Mouse (Mus musculus) neural tube, postnatal 0 days (tissue): Measurements from ENCODE around the gene Th. TPM values are rescaled to one million over a fixed set of nuclear protein-coding genes. Genes with fewer than 3 reads are reported as not detected.

Experiments used
- polyA plus RNA-seq: library from polyadenylated mRNA; unstranded; fragments of >200 nt; fragmentation: Nextera tagmentation; extraction: Ambion mirVana; gene quantifications from 2 replicates; pipeline ENCODE4 v1.2.1, GENCODE M21; 2015

Gene Th
- 1.5 and 2.1 TPM in 2 replicates for polyA plus RNA-seq

DNA sequence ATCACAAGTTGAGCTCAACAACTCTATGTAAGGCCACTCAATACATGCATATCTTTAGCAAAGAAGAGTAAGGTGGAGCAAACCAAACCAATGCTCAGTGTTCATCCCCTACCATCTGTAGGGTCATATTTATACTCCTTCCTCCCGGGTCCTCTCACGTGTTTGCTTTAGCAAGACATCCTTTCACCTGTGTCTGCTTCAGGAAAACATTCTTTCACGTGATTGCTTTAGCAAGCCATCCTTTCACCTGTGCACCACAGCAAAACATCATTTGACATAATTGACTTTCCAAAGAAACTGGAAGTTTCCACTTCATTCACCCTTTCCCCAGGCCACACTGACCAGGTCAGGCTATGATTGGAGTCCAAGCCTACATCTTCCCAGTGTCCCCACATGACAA, at the start of gene Th:
Gene Th, minus strand, starts transcription at position 101 of the 400 bp plus-strand sequence.

GRCm38 (mm10) chr7:142968809-142969511, 38.0 kb upstream of the Th start, which contains the start of gene Ascl2:
TSS of gene Ascl2 (minus strand) at chr7:142969264.

Other genes starting within 250 kb of the Th start
- gene Ins2, start 187.7 kb downstream of the Th start, polyA plus RNA-seq, result 0.65 TPM in 1 of 2 replicates, not detected in the other
- gene Ascl2, start 38.1 kb upstream of the Th start, polyA plus RNA-seq, result 0.98 and 1.1 TPM in 2 replicates
- gene Tspan32, start 73.9 kb upstream of the Th start, polyA plus RNA-seq, result 0.42 and 0.62 TPM in 2 replicates
- 891 and 921 TPM in 2 replicates for gene Cd81, start 121.6 kb upstream of the Th start, polyA plus RNA-seq
- gene Tssc4, start 138.1 kb upstream of the Th start, polyA plus RNA-seq, result 84.7 and 93.5 TPM in 2 replicates
- 1.1 and 2.1 TPM in 2 replicates for gene Trpm5, start 163.5 kb upstream of the Th start, polyA plus RNA-seq
- gene Kcnq1, start 175.2 kb upstream of the Th start, polyA plus RNA-seq, result 0.48 and 0.59 TPM in 2 replicates